Mouse (Mus musculus) forebrain, embryonic 11.5 days (tissue): ENCODE measurements around the gene Cdc14b. TPM values are rescaled to one million over a fixed set of nuclear protein-coding genes. Genes with fewer than 3 reads are reported as not detected.

ENCODE experiments used
- ATAC-seq: fragments of 200-750 bp; cut with Nextera tagmentation; replicated peaks from 2 replicates; pipeline ENCODE4 v1.8.0; 2017; ENCODE audit warnings: moderate TSS enrichment; ENCODE audit not compliant: low FRiP score
- DNase-seq: peaks from one replicate; pipeline ENCODE4 v3.0.0-alpha.2; 2017; ENCODE audit warnings: low spot score
- H3K27ac ChIP-seq: fragments of 300-500 bp; sonication (generic); 2 replicates; pipeline ENCODE4 v1.5.1; 2014; ENCODE audit warnings: low read depth, low read length
- H3K27me3 ChIP-seq: fragments of 300-500 bp; sonication (generic); 2 replicates; pipeline ENCODE4 v1.6.1; 2014; ENCODE audit warnings: mild to moderate bottlenecking, low read length, mixed read lengths; ENCODE audit not compliant: control insufficient read depth, insufficient read depth
- H3K36me3 ChIP-seq: fragments of 300-500 bp; sonication (generic); 2 replicates; pipeline ENCODE4 v1.6.1; 2014; ENCODE audit warnings: mild to moderate bottlenecking, low read length, moderate library complexity, mixed read lengths; ENCODE audit not compliant: control insufficient read depth, insufficient read depth
- H3K4me1 ChIP-seq: fragments of 300-500 bp; sonication (generic); replicated peaks from 2 replicates; pipeline ENCODE4 v1.6.1; 2014; ENCODE audit warnings: low read length, mixed read lengths; ENCODE audit not compliant: control insufficient read depth, insufficient read depth
- H3K4me2 ChIP-seq: fragments of 300-500 bp; sonication (generic); 2 replicates; pipeline ENCODE4 v1.6.1; 2014; ENCODE audit warnings: low read depth, mild to moderate bottlenecking, low read length, moderate library complexity, mixed read lengths; ENCODE audit not compliant: severe bottlenecking
- H3K4me3 ChIP-seq: fragments of 300-500 bp; sonication (generic); 2 replicates; pipeline ENCODE4 v1.5.1; 2014; ENCODE audit warnings: low read depth, low read length
- H3K9ac ChIP-seq: fragments of 300-500 bp; sonication (generic); 2 replicates; pipeline ENCODE4 v1.6.1; 2014; ENCODE audit warnings: low read length
- H3K9me3 ChIP-seq: fragments of 300-500 bp; sonication (generic); 2 replicates; pipeline ENCODE4 v1.6.1; 2016; ENCODE audit warnings: low read length, mixed read lengths; ENCODE audit not compliant: control insufficient read depth
- WGBS: fragments of 180-500 bp; shearing (Covaris S2); extraction: QIAGEN DNeasy Blood & Tissue Kit; methylation state at CpG from one replicate; pipeline ENCODE4 v1.1.7; 2014; 5-methylcytosine and 5-hydroxymethylcytosine counted together
- polyA plus RNA-seq: library from polyadenylated mRNA; unstranded; fragments of >200 nt; fragmentation: Nextera tagmentation; extraction: Ambion mirVana; gene quantifications from 2 replicates; pipeline ENCODE4 v1.2.1, GENCODE M21; 2014

Gene Cdc14b
- polyA plus RNA-seq, 1 experiment from 2014 or later, result 13.7 TPM

- Histone ChIP-seq H3K27ac (no peak overlapping the region), H3K9ac (no peak overlapping the region), H3K27me3 (no peaks in the 10 kb centered on the region), H3K4me2 (no peak overlapping the region), H3K9me3 (no peaks in the 10 kb centered on the region), H3K4me1 (no peaks in the 10 kb centered on the region), H3K4me3 (no peak overlapping the region), H3K36me3 (no peaks in the 10 kb centered on the region)
- ATAC-seq, result no peak
- no peak for DNase-seq
- 91% methylated on average over 6 of the region's 6 CpGs for WGBS
Measured at GRCm38 (mm10) chr13:64208146-64208545, 66.9 kb downstream of the Cdc14b start.

- DNase-seq, result no peak
- no peak overlapping the region for H3K4me3 ChIP-seq
- H3K4me1 ChIP-seq, result no peaks in the 10 kb centered on the region
- H3K36me3 ChIP-seq, result no peaks in the 10 kb centered on the region
- 0 out of 2 replicates have a peak, but pooled peaks have one; percentile 63 for ATAC-seq
- no peaks in the 10 kb centered on the region for H3K27me3 ChIP-seq
- no peak overlapping the region for H3K9ac ChIP-seq
- H3K4me2 ChIP-seq, result no peak overlapping the region
- WGBS, result 63% methylated on average over 2 of the region's 2 CpGs
- no peaks in the 10 kb centered on the region for H3K9me3 ChIP-seq
- H3K27ac ChIP-seq, result no peak overlapping the region
Measured at GRCm38 (mm10) chr13:64205186-64205585, 69.9 kb downstream of the Cdc14b start.

- 76% methylated on average over 2 of the region's 2 CpGs for WGBS
- no peak for DNase-seq
- ATAC-seq, result no peak
Measured at GRCm38 (mm10) chr13:64204726-64205125, 70.4 kb downstream of the Cdc14b start.

GRCm38 (mm10) chr13:64200911-64201310, 74.2 kb downstream of the Cdc14b start:
- Histone ChIP-seq H3K4me3 (no peak overlapping the region), H3K4me2 (no peak overlapping the region), H3K27me3 (no peaks in the 10 kb centered on the region), H3K27ac (no peak overlapping the region), H3K36me3 (no peaks in the 10 kb centered on the region), H3K4me1 (no peaks in the 10 kb centered on the region), H3K9me3 (no peaks in the 10 kb centered on the region), H3K9ac (no peak overlapping the region)
- WGBS, result 95% methylated on average over 4 of the region's 4 CpGs
- ATAC-seq, result no peak
- no peak for DNase-seq

More at GRCm38 (mm10) chr13:64204726-64205125, 70.4 kb downstream of the Cdc14b start:
- Histone ChIP-seq H3K27ac (no peak overlapping the region), H3K4me2 (no peak overlapping the region), H3K9me3 (no peaks in the 10 kb centered on the region), H3K9ac (no peak overlapping the region), H3K4me1 (no peaks in the 10 kb centered on the region), H3K4me3 (no peak overlapping the region), H3K27me3 (no peaks in the 10 kb centered on the region), H3K36me3 (no peaks in the 10 kb centered on the region)

- no peak overlapping the region for H3K9ac ChIP-seq
- no peak overlapping the region for H3K27ac ChIP-seq
- no peaks in the 10 kb centered on the region for H3K4me1 ChIP-seq
- H3K4me2 ChIP-seq, result no peak overlapping the region
- no peaks in the 10 kb centered on the region for H3K9me3 ChIP-seq
- H3K36me3 ChIP-seq, result no peaks in the 10 kb centered on the region
- H3K4me3 ChIP-seq, result no peak overlapping the region
- 92% methylated on average over 4 of the region's 4 CpGs for WGBS
- ATAC-seq (no peak), DNase-seq (no peak)
- H3K27me3 ChIP-seq, result no peaks in the 10 kb centered on the region
Measured at GRCm38 (mm10) chr13:64198310-64198709, 76.8 kb downstream of the Cdc14b start.

- no peaks in the 10 kb centered on the region for H3K36me3 ChIP-seq
- H3K9me3 ChIP-seq, result no peaks in the 10 kb centered on the region
- no peak overlapping the region for H3K4me2 ChIP-seq
- WGBS, result 94% methylated on average over 6 of the region's 6 CpGs
- no peak overlapping the region for H3K9ac ChIP-seq
- H3K4me3 ChIP-seq, result no peak overlapping the region
- no peak overlapping the region for H3K27ac ChIP-seq
- no peaks in the 10 kb centered on the region for H3K4me1 ChIP-seq
- H3K27me3 ChIP-seq, result no peaks in the 10 kb centered on the region
- DNase-seq, result no peak
- ATAC-seq, result no peak
Measured at GRCm38 (mm10) chr13:64197899-64198298, 77.2 kb downstream of the Cdc14b start.

- no peak overlapping the region for H3K4me3 ChIP-seq
- H3K4me1 ChIP-seq, result no peaks in the 10 kb centered on the region
- H3K9me3 ChIP-seq, result no peaks in the 10 kb centered on the region
- no peaks in the 10 kb centered on the region for H3K36me3 ChIP-seq
- H3K9ac ChIP-seq, result no peak overlapping the region
- DNase-seq, result no peak
- no peak overlapping the region for H3K27ac ChIP-seq
- no peak overlapping the region for H3K4me2 ChIP-seq
- no peaks in the 10 kb centered on the region for H3K27me3 ChIP-seq
- ATAC-seq, result no peak
Measured at GRCm38 (mm10) chr13:64187065-64187464, 88.0 kb downstream of the Cdc14b start.

- WGBS, result 96% methylated on average over 4 of the region's 4 CpGs
- Histone ChIP-seq H3K9ac (no peak overlapping the region), H3K4me3 (no peak overlapping the region), H3K27ac (no peak overlapping the region), H3K4me1 (no peaks in the 10 kb centered on the region), H3K9me3 (no peaks in the 10 kb centered on the region), H3K27me3 (no peaks in the 10 kb centered on the region), H3K36me3 (no peaks in the 10 kb centered on the region), H3K4me2 (no peak overlapping the region)
- ATAC-seq, result no peak
- DNase-seq, result no peak
Measured at GRCm38 (mm10) chr13:64186516-64186915, 88.6 kb downstream of the Cdc14b start.

- DNase-seq (no peak), ATAC-seq (no peak)
- no peak overlapping the region for H3K27ac ChIP-seq
- H3K9me3 ChIP-seq, result no peaks in the 10 kb centered on the region
- no peak overlapping the region for H3K4me3 ChIP-seq
- H3K4me2 ChIP-seq, result no peak overlapping the region
- no peaks in the 10 kb centered on the region for H3K36me3 ChIP-seq
- no peak overlapping the region for H3K9ac ChIP-seq
- no peaks in the 10 kb centered on the region for H3K27me3 ChIP-seq
- H3K4me1 ChIP-seq, result no peaks in the 10 kb centered on the region
- WGBS, result 95% methylated on average over 9 of the region's 9 CpGs
Measured at GRCm38 (mm10) chr13:64185586-64185985, 89.5 kb downstream of the Cdc14b start.
